Mouse (Mus musculus) heart, embryonic 14.5 days (tissue): ENCODE measurements around the gene Phka2. TPM values are rescaled to one million over a fixed set of nuclear protein-coding genes. Genes with fewer than 3 reads are reported as not detected.

ENCODE experiments used
- ATAC-seq: fragments of 200-750 bp; cut with Nextera tagmentation; 2 replicates; pipeline ENCODE4 v1.8.0; 2017; ENCODE audit warnings: low read depth, moderate TSS enrichment; ENCODE audit not compliant: insufficient number of reproducible peaks, insufficient read depth, low FRiP score
- H3K27ac ChIP-seq, 2 experiments: fragments of 200-500 bp in 1 of 2; fragments of 300-500 bp in 1 of 2; sonication (generic) in 1 of 2; replicated peaks in 1 of 2; 2 replicates each; pipeline ENCODE4 v1.5.1; 2012 to 2014; ENCODE audit warnings: low read depth in 2 of 2, low read length in 2 of 2, control low read depth in 1 of 2, mild to moderate bottlenecking in 1 of 2, mixed read lengths in 1 of 2; ENCODE audit not compliant: control insufficient read depth in 1 of 2, insufficient read depth in 1 of 2
- H3K27me3 ChIP-seq: fragments of 300-500 bp; sonication (generic); 2 replicates; pipeline ENCODE4 v1.6.1; 2014; ENCODE audit warnings: mild to moderate bottlenecking, low read length, control low read depth; ENCODE audit not compliant: control insufficient read depth, insufficient read depth
- H3K36me3 ChIP-seq: fragments of 300-500 bp; sonication (generic); 2 replicates; pipeline ENCODE4 v1.6.1; 2014; ENCODE audit warnings: mild to moderate bottlenecking, control low read depth, low read length, mixed read lengths; ENCODE audit not compliant: control insufficient read depth, insufficient read depth
- H3K4me1 ChIP-seq, 2 experiments: fragments of 200-500 bp in 1 of 2; fragments of 300-500 bp in 1 of 2; sonication (generic) in 1 of 2; 2 replicates each; pipeline ENCODE4 v1.6.1; 2012 to 2014; ENCODE audit warnings: low read length in 2 of 2, control low read depth in 1 of 2, mixed read lengths in 1 of 2; ENCODE audit not compliant: control insufficient read depth in 2 of 2, insufficient read depth in 2 of 2
- H3K4me2 ChIP-seq: fragments of 300-500 bp; sonication (generic); 2 replicates; pipeline ENCODE4 v1.6.1; 2014; ENCODE audit warnings: mild to moderate bottlenecking, low read length
- H3K4me3 ChIP-seq, 2 experiments: fragments of 200-500 bp in 1 of 2; fragments of 300-500 bp in 1 of 2; sonication (generic) in 1 of 2; 2 replicates each; pipeline ENCODE4 v1.5.1; 2012 to 2014; ENCODE audit warnings: low read length in 2 of 2, mild to moderate bottlenecking in 2 of 2, control low read depth in 1 of 2, low read depth in 1 of 2, moderate library complexity in 1 of 2; ENCODE audit not compliant: control insufficient read depth in 1 of 2, insufficient read depth in 1 of 2
- H3K9ac ChIP-seq: fragments of 300-500 bp; sonication (generic); 2 replicates; pipeline ENCODE4 v1.6.1; 2014; ENCODE audit warnings: mild to moderate bottlenecking, low read length
- H3K9me3 ChIP-seq: fragments of 300-500 bp; sonication (generic); 2 replicates; pipeline ENCODE4 v1.6.1; 2016; ENCODE audit warnings: low read length, control low read depth; ENCODE audit not compliant: control insufficient read depth
- WGBS: fragments of 180-500 bp; shearing (Covaris S2); extraction: QIAGEN DNeasy Blood & Tissue Kit; methylation state at CpG from one replicate; pipeline ENCODE4 v1.1.7; 2014; 5-methylcytosine and 5-hydroxymethylcytosine counted together
- polyA plus RNA-seq: library from polyadenylated mRNA; unstranded; fragments of >200 nt; fragmentation: Nextera tagmentation; extraction: Ambion mirVana; gene quantifications from 2 replicates; pipeline ENCODE4 v1.2.1, GENCODE M21; 2014

Gene Phka2
- polyA plus RNA-seq, 1 experiment from 2014 or later: 27.2 TPM

DNA sequence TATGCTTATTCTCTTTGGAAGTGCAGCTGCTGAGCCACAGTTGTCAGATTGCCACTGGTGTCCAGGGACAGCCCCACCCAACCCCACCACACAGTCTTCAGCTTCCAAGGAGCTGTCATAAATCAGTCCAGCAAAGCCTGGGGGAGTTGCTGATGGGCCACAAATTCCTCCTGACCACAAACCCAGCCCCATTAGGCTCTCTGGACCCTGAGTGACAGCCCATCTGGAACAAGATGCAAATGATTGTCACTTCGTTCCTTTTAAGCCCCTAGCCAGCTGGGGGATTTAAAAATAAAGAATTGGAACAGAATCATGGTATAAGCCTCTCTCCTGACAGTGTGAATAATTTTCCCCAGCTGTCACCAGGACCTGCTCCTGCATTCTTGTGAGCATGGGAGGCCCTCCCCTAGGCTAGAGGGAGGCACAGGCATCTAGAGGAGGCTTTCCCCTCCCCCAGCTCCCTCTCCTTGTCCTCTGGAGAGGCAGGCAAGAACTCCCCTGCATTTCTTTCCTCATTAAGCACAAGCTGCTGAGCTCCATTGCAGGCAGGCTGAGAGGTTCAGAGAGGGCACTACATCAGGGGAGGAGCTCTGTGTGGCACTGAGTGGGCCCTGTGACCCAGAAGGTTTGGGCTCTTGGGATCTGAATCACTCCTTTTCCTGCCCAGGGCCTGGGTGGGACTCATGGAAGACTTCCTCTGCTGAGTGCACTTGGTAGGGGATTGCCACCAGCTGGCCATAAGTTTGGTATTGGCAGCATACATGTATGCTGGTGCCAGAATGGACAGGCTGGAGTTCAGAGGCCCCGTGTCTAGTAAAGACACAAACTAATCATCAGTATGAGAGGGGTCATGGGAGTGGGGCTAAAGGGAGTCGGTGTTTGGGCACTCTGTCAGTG is 96.8 kb downstream of the Phka2 start:
- H3K9me3 ChIP-seq: no peaks in the 10 kb centered on the region
- H3K9ac ChIP-seq: no peak overlapping the region
- no peaks in the 10 kb centered on the region for H3K27me3 ChIP-seq
- no peaks in the 10 kb centered on the region for H3K36me3 ChIP-seq
- peaks cover 24 to 26% of the 10 kb centered on the region in 2 experiments; a peak in 3 of 4 replicates for H3K4me1 ChIP-seq
- H3K4me3 ChIP-seq: no peak overlapping the region
- WGBS: 44% methylated on average over 3 of the region's 3 CpGs
- ATAC-seq: peak; percentile 68
- peak overlapping the region; percentile 75 to 77 for H3K27ac ChIP-seq
- no peak overlapping the region for H3K4me2 ChIP-seq

DNA sequence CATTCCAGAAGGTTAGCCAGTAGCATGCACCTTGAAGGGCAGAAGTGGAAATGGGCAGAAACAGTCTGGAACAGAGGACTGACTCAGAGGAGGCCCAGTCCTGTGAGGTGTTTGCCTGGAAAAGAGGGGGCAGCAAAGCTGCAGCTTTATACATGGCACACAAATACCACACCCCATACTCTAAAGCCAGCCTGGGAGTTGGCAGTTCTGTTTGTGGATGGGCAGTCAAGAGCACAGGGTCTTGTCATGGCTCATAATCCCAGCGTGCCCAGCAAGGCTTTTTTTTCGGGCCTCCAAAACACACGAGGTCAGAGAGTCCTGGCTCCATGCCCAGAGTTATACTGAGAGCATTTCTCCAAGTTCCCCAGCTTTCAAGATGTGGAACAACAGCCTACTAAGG is 99.1 kb downstream of the Phka2 start:
- no peak for ATAC-seq
- peaks cover 34 to 36% of the 10 kb centered on the region in 2 experiments for H3K4me1 ChIP-seq
- 21% methylated on average over 3 of the region's 3 CpGs for WGBS

GRCm38 (mm10) chrX:160602770-160603169 is 100.8 kb downstream of the Phka2 start:
- no peak for ATAC-seq
- H3K9me3 ChIP-seq: no peaks in the 10 kb centered on the region
- no peak overlapping the region for H3K9ac ChIP-seq
- H3K36me3 ChIP-seq: no peaks in the 10 kb centered on the region
- H3K4me1 ChIP-seq: peaks cover 31 to 34% of the 10 kb centered on the region in 2 experiments
- H3K27me3 ChIP-seq: no peaks in the 10 kb centered on the region
- 86% methylated on average over 1 of the region's 1 CpGs for WGBS
- no peak overlapping the region for H3K4me2 ChIP-seq
- no peak overlapping the region for H3K4me3 ChIP-seq
- no peak overlapping the region for H3K27ac ChIP-seq

More for the DNA sequence above, 99.1 kb downstream of the Phka2 start:
- H3K4me3 ChIP-seq: no peak overlapping the region
- no peak overlapping the region for H3K4me2 ChIP-seq
- no peaks in the 10 kb centered on the region for H3K36me3 ChIP-seq
- no peaks in the 10 kb centered on the region for H3K27me3 ChIP-seq
- H3K9ac ChIP-seq: no peak overlapping the region
- H3K9me3 ChIP-seq: no peaks in the 10 kb centered on the region
- peak overlapping the region; percentile 56 to 57; a peak in 3 of 4 replicates for H3K27ac ChIP-seq

- ATAC-seq: no peak
These were observed 101.3 kb downstream of the Phka2 start for GRCm38 (mm10) chrX:160603316-160603715.

DNA sequence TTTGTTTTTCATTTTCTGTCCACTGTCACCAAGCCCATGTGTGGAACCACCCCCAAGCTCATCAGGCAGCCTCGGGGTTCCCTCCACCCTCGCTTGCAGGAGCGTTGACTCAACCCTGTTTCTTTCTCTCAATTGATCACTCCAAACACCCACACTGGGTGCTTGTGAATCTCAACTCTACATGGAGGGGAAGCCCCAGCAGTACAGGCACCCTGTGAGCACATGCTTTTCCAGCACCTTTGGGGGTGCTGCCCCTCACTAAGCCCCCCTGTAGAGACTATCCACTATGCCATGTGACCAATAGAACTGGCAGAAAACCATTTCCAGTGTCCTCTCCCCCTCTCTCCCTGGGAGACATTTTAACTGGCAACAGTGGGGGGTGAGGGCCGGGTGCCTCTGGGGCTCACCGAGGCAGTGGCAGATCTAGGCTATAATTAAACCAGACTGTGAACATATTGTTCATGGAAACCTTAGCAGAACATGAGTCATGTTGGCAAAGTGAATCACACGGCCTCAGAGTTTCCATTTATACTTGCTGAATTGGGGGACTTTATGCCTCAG is 102.1 kb downstream of the Phka2 start:
- 32% methylated on average over 6 of the region's 6 CpGs for WGBS
- H3K36me3 ChIP-seq: no peaks in the 10 kb centered on the region

More at GRCm38 (mm10) chrX:160603316-160603715, 101.3 kb downstream of the Phka2 start:
- Histone ChIP-seq H3K4me1 (peaks cover 31 to 32% of the 10 kb centered on the region in 2 experiments), H3K9ac (no peak overlapping the region), H3K27me3 (no peaks in the 10 kb centered on the region), H3K4me3 (no peak overlapping the region), H3K36me3 (no peaks in the 10 kb centered on the region), H3K9me3 (no peaks in the 10 kb centered on the region), H3K4me2 (no peak overlapping the region), H3K27ac (peak overlapping the region; percentile 33 to 72; a peak in 3 of 4 replicates)
- 71% methylated on average over 2 of the region's 2 CpGs for WGBS

GRCm38 (mm10) chrX:160609849-160610248 is 107.9 kb downstream of the Phka2 start:
- H3K4me3 ChIP-seq: no peak overlapping the region
- H3K36me3 ChIP-seq: no peaks in the 10 kb centered on the region
- H3K4me1 ChIP-seq: peaks cover 5% of the 10 kb centered on the region in 2 experiments; a peak in 3 of 4 replicates
- 37% methylated on average over 3 of the region's 3 CpGs for WGBS
- H3K4me2 ChIP-seq: no peak overlapping the region
- no peak overlapping the region for H3K27ac ChIP-seq
- H3K9me3 ChIP-seq: no peaks in the 10 kb centered on the region
- no peaks in the 10 kb centered on the region for H3K27me3 ChIP-seq
- no peak for ATAC-seq
- no peak overlapping the region for H3K9ac ChIP-seq

More for the DNA sequence above, 102.1 kb downstream of the Phka2 start:
- Histone ChIP-seq H3K4me3 (no peak overlapping the region), H3K4me1 (peaks cover 27 to 28% of the 10 kb centered on the region in 2 experiments), H3K4me2 (no peak overlapping the region; the same call in 1 of the 2 replicates), H3K9ac (peak overlapping the region; percentile 4; the same call in 1 of the 2 replicates), H3K9me3 (no peaks in the 10 kb centered on the region), H3K27ac (peak overlapping the region; percentile 72 to 83), H3K27me3 (no peaks in the 10 kb centered on the region)
- ATAC-seq: peak; percentile 41; the same call in 1 of the 2 replicates

GRCm38 (mm10) chrX:160610482-160610881 is 108.5 kb downstream of the Phka2 start:
- 81% methylated on average over 2 of the region's 2 CpGs for WGBS
- no peaks in the 10 kb centered on the region for H3K36me3 ChIP-seq
- H3K4me3 ChIP-seq: no peak overlapping the region
- no peak overlapping the region for H3K9ac ChIP-seq
- ATAC-seq: no peak
- H3K4me2 ChIP-seq: no peak overlapping the region
- H3K27ac ChIP-seq: no peak overlapping the region
- H3K27me3 ChIP-seq: no peaks in the 10 kb centered on the region
- H3K9me3 ChIP-seq: no peaks in the 10 kb centered on the region
- no peaks in the 10 kb centered on the region for H3K4me1 ChIP-seq
